Mouse (Mus musculus): ENCODE results near the gene Snap47. TPM values are rescaled to one million over a fixed set of nuclear protein-coding genes. Genes with fewer than 3 reads are reported as not detected.

Gene Snap47
- polyA plus RNA-seq, 1 experiment from 2014 or later: 90.6 TPM

DNA sequence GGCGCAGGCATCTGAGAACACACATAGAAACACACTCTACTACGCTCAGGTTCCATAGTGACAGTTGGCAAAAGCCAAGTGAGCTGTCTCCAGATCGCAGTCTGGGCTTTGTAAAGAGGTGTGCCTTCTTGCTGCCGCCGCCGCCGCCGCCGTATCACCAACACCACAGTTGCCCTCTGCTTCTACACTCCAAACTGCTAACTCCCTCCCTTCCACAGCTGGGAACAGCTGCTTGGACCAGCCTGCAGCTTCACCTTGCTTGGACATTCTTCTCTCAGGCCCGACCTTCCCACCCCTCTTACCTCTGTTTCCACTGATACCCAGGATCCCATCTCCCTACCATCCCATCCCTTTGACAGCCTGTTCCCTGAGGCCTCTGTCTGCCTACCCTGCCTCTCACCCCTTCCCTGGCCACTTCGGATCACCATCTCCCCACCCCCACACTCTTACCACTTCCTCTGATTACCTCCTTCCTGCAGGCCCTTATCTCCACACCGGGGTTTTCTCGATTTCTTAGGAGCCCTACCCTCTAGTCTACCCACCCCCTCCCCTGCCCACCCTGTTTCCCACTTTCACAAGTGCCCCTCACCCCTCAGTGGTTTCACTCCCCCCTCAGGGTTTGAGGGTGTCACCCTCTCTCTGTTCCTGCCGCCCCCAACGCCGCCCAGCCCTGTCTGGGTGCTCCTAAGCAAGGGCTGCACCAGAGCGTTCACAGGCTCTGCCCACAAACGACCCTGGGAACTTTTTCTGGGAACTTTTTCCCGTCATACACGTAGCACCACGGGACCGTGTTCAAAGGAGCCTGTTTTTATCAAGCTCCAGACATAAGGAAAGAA lies 53.2 kb downstream of the Snap47 start:
- Histone ChIP-seq H3K4me1 (replicated peaks; ENCODE audit: insufficient read depth, low read length) (0 out of 2 replicates have a peak, but pooled peaks cover 8% of the 10 kb centered on the region), H3K4me3 (replicated peaks; ENCODE audit: low read depth, low read length) (no peak overlapping the region), H3K9ac (ENCODE audit: low read depth, low read length) (no peak overlapping the region), H3K27me3 (ENCODE audit: insufficient read depth, low read length) (no peaks in the 10 kb centered on the region), H3K4me2 (ENCODE audit: low read length) (no peak overlapping the region), H3K9me3 (replicated peaks; ENCODE audit: low read length) (no peaks in the 10 kb centered on the region), H3K27ac (no peak overlapping the region), H3K36me3 (ENCODE audit: insufficient read depth, low read length) (no peaks in the 10 kb centered on the region)
- TF ChIP-seq CTCF (IDR thresholded peaks at IDR 0.05; ENCODE audit: low read depth): no peak
- DNase-seq (ENCODE audit: low spot score) (no peak), ATAC-seq (replicated peaks; ENCODE audit: low FRiP score, low read depth) (no peak)
- WGBS: 46% methylated on average over 22 of the region's 22 CpGs

DNA sequence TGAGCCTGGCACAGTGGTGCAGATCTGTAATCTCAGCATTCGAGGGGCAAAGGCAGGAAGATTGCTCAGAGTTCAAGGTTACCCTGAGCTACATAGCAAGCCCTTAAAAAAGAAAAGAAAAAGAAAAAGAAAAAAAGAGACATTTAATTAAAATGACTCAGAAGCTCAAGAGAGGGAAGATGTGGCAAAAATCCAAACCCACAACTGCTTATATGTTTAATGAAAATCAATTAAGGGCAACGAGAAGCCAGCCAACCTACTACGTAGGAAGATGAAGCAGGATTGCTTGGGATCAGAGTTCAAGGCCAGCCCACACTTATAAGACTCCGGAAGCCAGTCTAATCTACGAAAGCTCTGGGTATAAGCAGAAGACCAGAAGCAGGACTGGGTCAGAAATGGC lies 56.5 kb downstream of the Snap47 start:
- Histone ChIP-seq H3K9me3 (replicated peaks; ENCODE audit: low read length) (no peaks in the 10 kb centered on the region), H3K4me3 (replicated peaks; ENCODE audit: low read depth, low read length) (no peak overlapping the region), H3K36me3 (ENCODE audit: insufficient read depth, low read length) (no peaks in the 10 kb centered on the region), H3K4me1 (replicated peaks; ENCODE audit: insufficient read depth, low read length) (0 out of 2 replicates have a peak, but pooled peaks cover 8% of the 10 kb centered on the region), H3K27me3 (ENCODE audit: insufficient read depth, low read length) (no peaks in the 10 kb centered on the region), H3K9ac (ENCODE audit: low read depth, low read length) (no peak overlapping the region), H3K27ac (no peak overlapping the region), H3K4me2 (ENCODE audit: low read length) (no peak overlapping the region)
- WGBS: 81% methylated on average over 5 of the region's 5 CpGs
- no peak for DNase-seq (ENCODE audit: low spot score)
- TF ChIP-seq CTCF (IDR thresholded peaks at IDR 0.05; ENCODE audit: low read depth): no peak
- no peak for ATAC-seq (replicated peaks; ENCODE audit: low FRiP score, low read depth)

- DNase-seq (ENCODE audit: low spot score): peak; percentile 57
- ATAC-seq (replicated peaks; ENCODE audit: low FRiP score, low read depth): no peak
- Histone ChIP-seq H3K36me3 (ENCODE audit: insufficient read depth, low read length) (no peaks in the 10 kb centered on the region), H3K4me1 (replicated peaks; ENCODE audit: insufficient read depth, low read length) (0 out of 2 replicates have a peak, but pooled peaks cover 8% of the 10 kb centered on the region), H3K4me2 (ENCODE audit: low read length) (no peak overlapping the region; the same call in 1 of the 2 replicates), H3K9ac (ENCODE audit: low read depth, low read length) (no peak overlapping the region), H3K9me3 (replicated peaks; ENCODE audit: low read length) (no peaks in the 10 kb centered on the region), H3K27ac (no peak overlapping the region), H3K4me3 (replicated peaks; ENCODE audit: low read depth, low read length) (no peak overlapping the region), H3K27me3 (ENCODE audit: insufficient read depth, low read length) (no peaks in the 10 kb centered on the region)
- 25% methylated on average over 9 of the region's 9 CpGs for WGBS
- TF ChIP-seq CTCF (IDR thresholded peaks at IDR 0.05; ENCODE audit: low read depth): no peak
These were observed 57.4 kb downstream of the Snap47 start for GRCm38 (mm10) chr11:59393591-59393990.

DNA sequence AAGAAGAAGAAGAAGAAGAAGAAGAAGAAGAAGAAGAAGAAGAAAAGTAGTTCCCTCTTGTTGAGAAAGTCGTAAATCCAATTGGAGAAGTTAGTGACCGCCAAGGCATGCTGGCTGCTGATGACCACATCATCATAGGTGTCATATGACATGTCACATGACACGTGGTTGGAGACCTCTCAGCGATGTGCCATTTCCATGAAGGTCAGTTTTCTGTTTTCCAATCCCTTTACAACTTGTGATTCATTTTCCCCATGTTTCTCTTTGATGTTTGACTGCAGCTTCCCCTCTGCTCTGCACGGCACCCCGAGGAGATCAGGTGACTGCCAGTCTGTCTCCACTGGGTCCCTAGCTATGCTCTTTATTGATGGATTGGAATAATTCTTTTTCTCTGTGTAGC lies 58.7 kb downstream of the Snap47 start:
- H3K27ac ChIP-seq: no peak overlapping the region
- 39% methylated on average over 6 of the region's 6 CpGs for WGBS
- no peaks in the 10 kb centered on the region for H3K9me3 ChIP-seq (replicated peaks; ENCODE audit: low read length)
- no peaks in the 10 kb centered on the region for H3K36me3 ChIP-seq (ENCODE audit: insufficient read depth, low read length)
- no peak for DNase-seq (ENCODE audit: low spot score)
- H3K27me3 ChIP-seq (ENCODE audit: insufficient read depth, low read length): no peaks in the 10 kb centered on the region
- no peak overlapping the region for H3K4me3 ChIP-seq (replicated peaks; ENCODE audit: low read depth, low read length)
- H3K9ac ChIP-seq (ENCODE audit: low read depth, low read length): no peak overlapping the region
- H3K4me2 ChIP-seq (ENCODE audit: low read length): no peak overlapping the region
- no peak for TF ChIP-seq CTCF (IDR thresholded peaks at IDR 0.05; ENCODE audit: low read depth)
- no peaks in the 10 kb centered on the region for H3K4me1 ChIP-seq (replicated peaks; ENCODE audit: insufficient read depth, low read length)
- no peak for ATAC-seq (replicated peaks; ENCODE audit: low FRiP score, low read depth)

- H3K27me3 ChIP-seq (ENCODE audit: insufficient read depth, low read length): no peaks in the 10 kb centered on the region
- H3K36me3 ChIP-seq (ENCODE audit: insufficient read depth, low read length): no peaks in the 10 kb centered on the region
- H3K4me3 ChIP-seq (replicated peaks; ENCODE audit: low read depth, low read length): no peak overlapping the region
- no peak for TF ChIP-seq CTCF (IDR thresholded peaks at IDR 0.05; ENCODE audit: low read depth)
- 52% methylated on average over 9 of the region's 9 CpGs for WGBS
- DNase-seq (ENCODE audit: low spot score) (no peak), ATAC-seq (replicated peaks; ENCODE audit: low FRiP score, low read depth) (no peak)
- no peaks in the 10 kb centered on the region for H3K4me1 ChIP-seq (replicated peaks; ENCODE audit: insufficient read depth, low read length)
- H3K4me2 ChIP-seq (ENCODE audit: low read length): no peak overlapping the region
- no peaks in the 10 kb centered on the region for H3K9me3 ChIP-seq (replicated peaks; ENCODE audit: low read length)
- no peak overlapping the region for H3K27ac ChIP-seq
- H3K9ac ChIP-seq (ENCODE audit: low read depth, low read length): no peak overlapping the region
These were observed 60.5 kb downstream of the Snap47 start for GRCm38 (mm10) chr11:59390470-59390869.

- H3K4me1 ChIP-seq (replicated peaks; ENCODE audit: insufficient read depth, low read length): peaks cover 8% of the 10 kb centered on the region
- H3K9ac ChIP-seq (ENCODE audit: low read depth, low read length): no peak overlapping the region
- H3K36me3 ChIP-seq (ENCODE audit: insufficient read depth, low read length): no peaks in the 10 kb centered on the region
- DNase-seq (ENCODE audit: low spot score): no peak
- H3K4me3 ChIP-seq (replicated peaks; ENCODE audit: low read depth, low read length): no peak overlapping the region
- no peaks in the 10 kb centered on the region for H3K27me3 ChIP-seq (ENCODE audit: insufficient read depth, low read length)
- no peak overlapping the region for H3K4me2 ChIP-seq (ENCODE audit: low read length)
- no peaks in the 10 kb centered on the region for H3K9me3 ChIP-seq (replicated peaks; ENCODE audit: low read length)
- H3K27ac ChIP-seq: no peak overlapping the region
- no peak for ATAC-seq (replicated peaks; ENCODE audit: low FRiP score, low read depth)
- TF ChIP-seq CTCF (IDR thresholded peaks at IDR 0.05; ENCODE audit: low read depth): no peak
- WGBS: 57% methylated on average over 4 of the region's 4 CpGs
These were observed 61.4 kb downstream of the Snap47 start for GRCm38 (mm10) chr11:59389617-59390016.

Data from kidney, postnatal 0 days (tissue).